Mouse (Mus musculus) small intestine, adult 2 months (tissue): Measurements from ENCODE around the gene Tmem56.

Experiments used
- CTCF ChIP-seq: fragments of 200-500 bp; IDR thresholded peaks from 2 replicates; pipeline ENCODE4 v1.5.1; 2012; ENCODE audit warnings: low read depth, mild to moderate bottlenecking, control low read depth, inconsistent platforms, low read length, moderate library complexity, mixed read lengths; ENCODE audit not compliant: insufficient replicate concordance, insufficient read length; ENCODE audit errors: extremely low read depth
- POLR2A ChIP-seq: fragments of 200-500 bp; IDR thresholded peaks from 2 replicates; pipeline ENCODE4 v1.6.1; 2012; ENCODE audit warnings: low read depth, mild to moderate bottlenecking, control low read depth, inconsistent platforms, low read length, moderate library complexity

DNA sequence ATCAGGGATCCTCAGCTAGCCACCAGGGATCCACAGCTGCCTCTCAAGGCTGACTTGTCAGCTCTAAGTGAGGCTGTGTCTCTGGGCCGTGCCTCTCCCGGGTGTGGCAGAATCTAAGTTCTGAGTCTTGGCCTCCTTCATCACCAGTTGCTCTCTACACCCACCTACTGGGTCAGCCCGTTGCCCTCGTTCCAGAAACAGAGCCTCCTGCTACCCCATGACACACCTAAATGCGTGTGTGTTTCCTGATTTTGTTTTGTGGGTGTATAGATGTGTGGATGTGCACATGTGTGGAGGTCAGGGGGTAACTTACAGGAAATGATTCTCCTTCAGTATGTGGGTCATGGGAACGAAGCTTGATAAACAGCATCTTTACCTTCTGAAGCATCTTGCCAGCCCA lies 29.5 kb upstream of the Tmem56 start:
- no peak for TF ChIP-seq CTCF
- no peak for TF ChIP-seq POLR2A
